Mouse (Mus musculus): Measurements from ENCODE around the gene Klhdc1.

- TF ChIP-seq CTCF (IDR thresholded peaks at IDR 0.05; ENCODE audit: insufficient read depth, low read depth, low read length) (no peak), POLR2A (IDR thresholded peaks at IDR 0.05; ENCODE audit: insufficient read depth, low read depth, low read length) (no peak)
Observed at GRCm38 (mm10) chr12:69249766-69250165, 8.8 kb downstream of the Klhdc1 start.

Measured in olfactory bulb, adult 2 months (tissue).